Mouse (Mus musculus) G1E (cell line): ENCODE results near the gene Cstf3. TPM values are rescaled to one million over a fixed set of nuclear protein-coding genes. Genes with fewer than 3 reads are reported as not detected.

Source experiments
- ATAC-seq: 2 replicates; pipeline ENCODE4 v1.8.0; 2016; ENCODE audit warnings: mild to moderate bottlenecking; ENCODE audit not compliant: insufficient number of reproducible peaks, poor library complexity, low FRiP score, severe bottlenecking; ENCODE audit errors: extremely low read depth
- DNase-seq: peaks from one replicate; pipeline ENCODE4 v3.0.0; 2012; ENCODE audit warnings: low spot score
- H3K27me3 ChIP-seq: 2 replicates; pipeline ENCODE4 v1.6.1; 2012; ENCODE audit warnings: mild to moderate bottlenecking, low read length, inconsistent platforms; ENCODE audit not compliant: insufficient read depth
- H3K36me3 ChIP-seq: replicated peaks from 2 replicates; pipeline ENCODE3; 2012; ENCODE audit warnings: mild to moderate bottlenecking, inconsistent platforms
- H3K4me1 ChIP-seq: 2 replicates; pipeline ENCODE4 v1.6.1; 2012; ENCODE audit warnings: low read depth, low read length, inconsistent platforms, mixed read lengths; ENCODE audit not compliant: insufficient read depth
- H3K4me3 ChIP-seq: 2 replicates; pipeline ENCODE4 v1.5.1; 2012; ENCODE audit warnings: low read depth, mild to moderate bottlenecking, inconsistent platforms, low read length, moderate library complexity, mixed read lengths
- H3K9me3 ChIP-seq: replicated peaks from 2 replicates; pipeline ENCODE4 v1.6.1; 2012; ENCODE audit warnings: inconsistent platforms
- CTCF ChIP-seq: IDR thresholded peaks from 2 replicates; pipeline ENCODE4 v1.5.1; 2012; ENCODE audit warnings: low read depth, low read length, inconsistent platforms, mixed read lengths
- GATA1 ChIP-seq: IDR thresholded peaks from 2 replicates; pipeline ENCODE4 v1.6.1; 2012; ENCODE audit warnings: borderline replicate concordance, low read length, inconsistent platforms, mixed read lengths
- GATA2 ChIP-seq: IDR thresholded peaks from 2 replicates; pipeline ENCODE4 v1.6.1; 2012; ENCODE audit warnings: low read depth, low read length, inconsistent platforms, borderline replicate concordance
- POLR2AphosphoS5 ChIP-seq: IDR thresholded peaks from 2 replicates; pipeline ENCODE4 v1.6.1; 2012; ENCODE audit warnings: low read depth, low read length, inconsistent platforms; ENCODE audit not compliant: insufficient replicate concordance
- TAL1 ChIP-seq: conservative IDR thresholded peaks from 2 replicates; pipeline ENCODE4 v1.6.1; 2012; ENCODE audit warnings: low read depth, low read length, inconsistent platforms, mixed read lengths
- polyA plus RNA-seq: library from polyadenylated mRNA; stranded (reverse); fragments of >175 nt; gene quantifications from 2 replicates; pipeline ENCODE4 v1.2.3, GENCODE M21; 2012
- total RNA-seq, 2 experiments: library from RNA; stranded (forward) in 1 of 2; stranded (reverse) in 1 of 2; fragments of 200-1000 nt in 1 of 2; fragments of >200 nt in 1 of 2; fragmentation: Nextera tagmentation in 1 of 2; gene quantifications; 2 replicates each; pipeline ENCODE4 v1.2.3; 2014 to 2017

Gene Cstf3
- total and polyA plus RNA-seq, 3 experiments: 7.7 to 88.1 (median 30.3) TPM

DNA sequence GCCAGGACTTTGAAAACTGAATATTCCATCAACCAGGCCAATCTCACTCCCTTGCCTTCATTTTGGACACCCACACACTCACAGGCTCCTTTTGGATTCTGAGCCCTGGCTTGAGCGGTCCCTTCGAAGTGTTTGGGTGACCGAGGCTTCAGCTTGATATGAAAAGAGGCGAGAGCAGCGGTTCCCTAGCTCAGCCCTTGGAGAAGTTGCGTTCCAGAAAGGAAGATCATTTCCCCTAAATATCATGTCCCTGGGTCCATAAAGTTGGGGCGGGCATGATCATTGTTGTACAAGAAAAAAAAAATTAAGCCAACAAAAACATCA, 122.1 kb downstream of the Cstf3 start:
- peak overlapping the region; percentile 75 for H3K4me3 ChIP-seq
- no peak for TF ChIP-seq GATA1
- TF ChIP-seq GATA2: no peak
- no peak for TF ChIP-seq TAL1
- no peak for TF ChIP-seq POLR2AphosphoS5
- no peak for TF ChIP-seq CTCF
- DNase-seq (no peak), ATAC-seq (no peak)
- no peaks in the 10 kb centered on the region for H3K9me3 ChIP-seq
- H3K4me1 ChIP-seq: peaks cover 12% of the 10 kb centered on the region
- peaks cover 2% of the 10 kb centered on the region; the same call in 1 of the 2 replicates for H3K27me3 ChIP-seq
- H3K36me3 ChIP-seq: no peaks in the 10 kb centered on the region

DNA sequence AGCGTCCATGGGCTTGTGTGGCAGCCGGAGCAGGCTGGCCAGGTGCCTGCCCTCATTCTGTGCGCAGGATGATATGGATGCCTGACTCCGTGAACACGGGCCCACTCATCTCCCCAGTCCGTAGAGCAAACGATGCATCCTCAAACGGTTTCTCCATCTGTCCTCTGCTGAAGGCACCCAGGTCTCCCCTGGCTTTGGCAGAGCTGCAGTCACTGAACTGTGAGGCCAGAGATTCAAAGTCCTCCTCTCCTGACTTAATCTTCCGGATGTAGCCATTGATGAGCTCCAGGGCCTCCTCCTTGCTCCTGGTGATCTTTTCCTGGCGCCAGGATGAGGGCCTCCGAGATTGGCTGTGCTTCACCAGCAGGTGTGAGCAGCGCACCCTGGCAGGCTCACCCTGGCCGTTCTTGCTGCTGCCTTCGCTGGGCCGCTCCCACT, 124.0 kb downstream of the Cstf3 start:
- peaks cover 12% of the 10 kb centered on the region for H3K4me1 ChIP-seq
- peaks cover 2% of the 10 kb centered on the region; the same call in 1 of the 2 replicates for H3K27me3 ChIP-seq
- ATAC-seq: no peak
- H3K4me3 ChIP-seq: no peak overlapping the region
- no peaks in the 10 kb centered on the region for H3K9me3 ChIP-seq
- no peaks in the 10 kb centered on the region for H3K36me3 ChIP-seq
- TF ChIP-seq GATA2: no peak
- no peak for TF ChIP-seq POLR2AphosphoS5
- DNase-seq: no peak

Other genes with a start within 250 kb of the Cstf3 start
- gene D430041D05Rik, start 179.5 kb upstream of the Cstf3 start, total RNA-seq (2014; fragmentation: Nextera tagmentation): not detected in 2 replicates
- gene D430041D05Rik, start 179.5 kb upstream of the Cstf3 start, total RNA-seq (2017): 0.12 and 0.22 TPM in 2 replicates
- 0.01 and 0.03 TPM in 2 replicates for gene D430041D05Rik, start 179.5 kb upstream of the Cstf3 start, polyA plus RNA-seq
- gene Hipk3, start 96.1 kb upstream of the Cstf3 start, total RNA-seq (2014; fragmentation: Nextera tagmentation): 69.2 and 82.4 TPM in 2 replicates
- gene Hipk3, start 96.1 kb upstream of the Cstf3 start, total RNA-seq (2017): 43.3 and 49.7 TPM in 2 replicates
- gene Hipk3, start 96.1 kb upstream of the Cstf3 start, polyA plus RNA-seq: 12.2 and 12.8 TPM in 2 replicates
- 15.6 and 17.5 TPM in 2 replicates for gene Tcp11l1, start 121.6 kb downstream of the Cstf3 start, total RNA-seq (2014; fragmentation: Nextera tagmentation)
- gene Tcp11l1, start 121.6 kb downstream of the Cstf3 start, total RNA-seq (2017): 13.5 and 13.6 TPM in 2 replicates
- 7.2 and 7.8 TPM in 2 replicates for gene Tcp11l1, start 121.6 kb downstream of the Cstf3 start, polyA plus RNA-seq
- not detected in 2 replicates for gene Pin1rt1, start 125.9 kb downstream of the Cstf3 start, total RNA-seq (2014; fragmentation: Nextera tagmentation)
- gene Pin1rt1, start 125.9 kb downstream of the Cstf3 start, total RNA-seq (2017): not detected in 2 replicates
- gene Pin1rt1, start 125.9 kb downstream of the Cstf3 start, polyA plus RNA-seq: not detected in 2 replicates
- gene Depdc7, start 152.4 kb downstream of the Cstf3 start, total RNA-seq (2014; fragmentation: Nextera tagmentation): 1.4 and 2.4 TPM in 2 replicates
- 6.7 and 7.0 TPM in 2 replicates for gene Depdc7, start 152.4 kb downstream of the Cstf3 start, total RNA-seq (2017)
- gene Depdc7, start 152.4 kb downstream of the Cstf3 start, polyA plus RNA-seq: 1.4 and 1.8 TPM in 2 replicates
- 57.8 and 61.1 TPM in 2 replicates for gene Qser1, start 226.2 kb downstream of the Cstf3 start, total RNA-seq (2014; fragmentation: Nextera tagmentation)
- gene Qser1, start 226.2 kb downstream of the Cstf3 start, total RNA-seq (2017): 6.0 and 6.6 TPM in 2 replicates
- gene Qser1, start 226.2 kb downstream of the Cstf3 start, polyA plus RNA-seq: 2.5 and 2.6 TPM in 2 replicates